Mouse (Mus musculus) cerebellum, adult 2 months (tissue): ENCODE data around the gene Socs1.

ENCODE experiments used
- CTCF ChIP-seq: fragments of 200-500 bp; IDR thresholded peaks from 2 replicates; pipeline ENCODE4 v1.5.1; 2011; ENCODE audit warnings: low read depth, mild to moderate bottlenecking, control low read depth, low read length, moderate library complexity, borderline replicate concordance; ENCODE audit not compliant: insufficient read depth
- POLR2A ChIP-seq: fragments of 200-500 bp; IDR thresholded peaks from 2 replicates; pipeline ENCODE4 v1.6.1; 2011; ENCODE audit warnings: low read length, control low read depth, borderline replicate concordance; ENCODE audit not compliant: insufficient read depth

GRCm38 (mm10) chr16:10781862-10782371, 3.4 kb downstream of the Socs1 start:
- TF ChIP-seq POLR2A, result no peak
- TF ChIP-seq CTCF, result no peak
